Mouse (Mus musculus) hindbrain, embryonic 10.5 days (tissue): ENCODE data around the gene Wdr45b. TPM values are rescaled to one million over a fixed set of nuclear protein-coding genes. Genes with fewer than 3 reads are reported as not detected.

Experiments used
- DNase-seq: peaks from one replicate; pipeline ENCODE4 v3.0.0-alpha.2; 2017; ENCODE audit warnings: low spot score
- H3K27ac ChIP-seq: fragments of 300-500 bp; sonication (generic); 2 replicates; pipeline ENCODE4 v1.5.1; 2016; ENCODE audit warnings: mild to moderate bottlenecking, moderate library complexity
- H3K27me3 ChIP-seq: fragments of 300-500 bp; sonication (generic); 2 replicates; pipeline ENCODE4 v1.6.1; 2016; ENCODE audit warnings: mild to moderate bottlenecking; ENCODE audit not compliant: poor library complexity, insufficient read depth, severe bottlenecking
- H3K36me3 ChIP-seq: fragments of 300-500 bp; sonication (generic); 2 replicates; pipeline ENCODE4 v1.6.1; 2016; ENCODE audit warnings: mild to moderate bottlenecking, moderate library complexity
- H3K4me1 ChIP-seq: fragments of 300-500 bp; sonication (generic); replicated peaks from 2 replicates; pipeline ENCODE4 v1.6.1; 2016; ENCODE audit warnings: mild to moderate bottlenecking
- H3K4me3 ChIP-seq: fragments of 300-500 bp; sonication (generic); 2 replicates; pipeline ENCODE4 v1.5.1; 2016; ENCODE audit warnings: mild to moderate bottlenecking, moderate library complexity
- H3K9me3 ChIP-seq: fragments of 300-500 bp; sonication (generic); 2 replicates; pipeline ENCODE4 v1.6.1; 2016; ENCODE audit warnings: mild to moderate bottlenecking, moderate library complexity
- WGBS: fragments of 180-500 bp; shearing (Covaris S2); methylation state at CpG from one replicate; pipeline ENCODE4 v1.1.7; 2016; 5-methylcytosine and 5-hydroxymethylcytosine counted together
- polyA plus RNA-seq: library from polyadenylated mRNA; unstranded; fragments of >200 nt; fragmentation: Nextera tagmentation; extraction: Ambion mirVana; gene quantifications from 2 replicates; pipeline ENCODE4 v1.2.1, GENCODE M21; 2016

The Wdr45b gene
- 97.6 and 99.9 TPM in 2 replicates for polyA plus RNA-seq

- Histone ChIP-seq H3K9me3 (no peaks in the 10 kb centered on the region), H3K4me3 (peak within 1 kb of the TSS; percentile 99), H3K27ac (peak within 1 kb of the TSS; percentile 93), H3K36me3 (peaks cover 19% of the 10 kb centered on the region), H3K4me1 (peaks cover 22% of the 10 kb centered on the region), H3K27me3 (no peaks in the 10 kb centered on the region)
- WGBS: under 1% methylated on average over 69 of the region's 69 CpGs
- peak; percentile 98 for DNase-seq
Observed at GRCm38 (mm10) chr11:121354091-121354707, at the start of gene Wdr45b. Gene Wdr45b, minus strand, starts transcription at chr11:121354445.

- no peak for DNase-seq
- no peaks in the 10 kb centered on the region for H3K36me3 ChIP-seq
- H3K27ac ChIP-seq: no peak overlapping the region
- H3K27me3 ChIP-seq: peaks cover 13% of the 10 kb centered on the region; the same call in 1 of the 2 replicates
- H3K9me3 ChIP-seq: no peaks in the 10 kb centered on the region
- peaks cover 14% of the 10 kb centered on the region for H3K4me1 ChIP-seq
- H3K4me3 ChIP-seq: no peak overlapping the region
- WGBS: 86% methylated on average over 3 of the region's 3 CpGs
Observed at GRCm38 (mm10) chr11:121392405-121392804, 38.2 kb upstream of the Wdr45b start.

- no peak for DNase-seq
- Histone ChIP-seq H3K27ac (no peak overlapping the region), H3K9me3 (no peaks in the 10 kb centered on the region), H3K27me3 (peaks cover 29% of the 10 kb centered on the region), H3K36me3 (no peaks in the 10 kb centered on the region), H3K4me3 (no peak overlapping the region), H3K4me1 (peaks cover 19% of the 10 kb centered on the region)
- WGBS: 69% methylated on average over 3 of the region's 3 CpGs
Observed at GRCm38 (mm10) chr11:121390793-121391192, 36.5 kb upstream of the Wdr45b start.

- Histone ChIP-seq H3K27ac (no peak overlapping the region), H3K36me3 (no peaks in the 10 kb centered on the region), H3K9me3 (no peaks in the 10 kb centered on the region), H3K4me1 (peaks cover 19% of the 10 kb centered on the region), H3K4me3 (peak overlapping the region; percentile 66), H3K27me3 (peaks cover 29% of the 10 kb centered on the region)
- WGBS: 16% methylated on average over 6 of the region's 6 CpGs
- DNase-seq: no peak
Observed at GRCm38 (mm10) chr11:121388554-121388945, 34.3 kb upstream of the Wdr45b start.

GRCm38 (mm10) chr11:121387750-121388553 is 33.7 kb upstream of the Wdr45b start, which contains the start of gene Rab40b:
Gene Rab40b, minus strand, starts transcription at chr11:121388251.
- Histone ChIP-seq H3K4me3 (peak within 1 kb of the TSS; percentile 66), H3K9me3 (no peaks in the 10 kb centered on the region), H3K27ac (peak within 1 kb of the TSS; percentile 74), H3K4me1 (peaks cover 19% of the 10 kb centered on the region), H3K36me3 (no peaks in the 10 kb centered on the region), H3K27me3 (peaks cover 29% of the 10 kb centered on the region)
- 2% methylated on average over 61 of the region's 61 CpGs for WGBS
- peak; percentile 97 for DNase-seq

- peaks cover 12% of the 10 kb centered on the region for H3K4me1 ChIP-seq
- H3K36me3 ChIP-seq: no peaks in the 10 kb centered on the region
- WGBS: 32% methylated on average over 6 of the region's 6 CpGs
- no peak overlapping the region for H3K4me3 ChIP-seq
- no peak for DNase-seq
- no peaks in the 10 kb centered on the region for H3K27me3 ChIP-seq
- H3K27ac ChIP-seq: no peak overlapping the region
- H3K9me3 ChIP-seq: peaks cover 6% of the 10 kb centered on the region; the same call in 1 of the 2 replicates
Observed at GRCm38 (mm10) chr11:121380294-121380693, 26.0 kb upstream of the Wdr45b start.

GRCm38 (mm10) chr11:121378644-121379043 is 24.4 kb upstream of the Wdr45b start:
- H3K4me3 ChIP-seq: no peak overlapping the region
- H3K4me1 ChIP-seq: peaks cover 12% of the 10 kb centered on the region
- no peaks in the 10 kb centered on the region for H3K27me3 ChIP-seq
- H3K9me3 ChIP-seq: peaks cover 6% of the 10 kb centered on the region; the same call in 1 of the 2 replicates
- no peak overlapping the region for H3K27ac ChIP-seq
- DNase-seq: no peak
- no peaks in the 10 kb centered on the region for H3K36me3 ChIP-seq

GRCm38 (mm10) chr11:121373305-121373704 is 19.1 kb upstream of the Wdr45b start:
- no peak overlapping the region for H3K4me3 ChIP-seq
- no peaks in the 10 kb centered on the region for H3K4me1 ChIP-seq
- 69% methylated on average over 6 of the region's 6 CpGs for WGBS
- no peak overlapping the region for H3K27ac ChIP-seq
- no peaks in the 10 kb centered on the region for H3K27me3 ChIP-seq
- no peak for DNase-seq
- H3K36me3 ChIP-seq: no peaks in the 10 kb centered on the region
- 0 out of 2 replicates have a peak, but pooled peaks cover under 1% of the 10 kb centered on the region for H3K9me3 ChIP-seq

GRCm38 (mm10) chr11:121370337-121370994 is 16.2 kb upstream of the Wdr45b start:
- no peak overlapping the region for H3K27ac ChIP-seq
- 84% methylated on average over 6 of the region's 6 CpGs for WGBS
- no peaks in the 10 kb centered on the region for H3K9me3 ChIP-seq
- no peak for DNase-seq
- 0 out of 2 replicates have a peak, but pooled peaks cover 3% of the 10 kb centered on the region for H3K27me3 ChIP-seq
- no peaks in the 10 kb centered on the region for H3K36me3 ChIP-seq
- H3K4me1 ChIP-seq: no peaks in the 10 kb centered on the region
- H3K4me3 ChIP-seq: no peak overlapping the region

GRCm38 (mm10) chr11:121369622-121370021 is 15.4 kb upstream of the Wdr45b start:
- Histone ChIP-seq H3K4me1 (no peaks in the 10 kb centered on the region), H3K36me3 (no peaks in the 10 kb centered on the region), H3K27me3 (0 out of 2 replicates have a peak, but pooled peaks cover 3% of the 10 kb centered on the region), H3K27ac (no peak overlapping the region), H3K4me3 (no peak overlapping the region), H3K9me3 (no peaks in the 10 kb centered on the region)
- DNase-seq: peak; percentile 41
- 62% methylated on average over 6 of the region's 6 CpGs for WGBS

GRCm38 (mm10) chr11:121368731-121369130 is 14.5 kb upstream of the Wdr45b start:
- no peaks in the 10 kb centered on the region for H3K9me3 ChIP-seq

GRCm38 (mm10) chr11:121367170-121367707 is 13.0 kb upstream of the Wdr45b start:
- Histone ChIP-seq H3K27ac (no peak overlapping the region), H3K4me3 (no peak overlapping the region), H3K9me3 (no peaks in the 10 kb centered on the region), H3K27me3 (0 out of 2 replicates have a peak, but pooled peaks cover 3% of the 10 kb centered on the region), H3K4me1 (no peaks in the 10 kb centered on the region), H3K36me3 (no peaks in the 10 kb centered on the region)
- 62% methylated on average over 5 of the region's 5 CpGs for WGBS
- DNase-seq: no peak

More at GRCm38 (mm10) chr11:121368731-121369130, 14.5 kb upstream of the Wdr45b start:
- H3K27me3 ChIP-seq: 0 out of 2 replicates have a peak, but pooled peaks cover 3% of the 10 kb centered on the region
- H3K4me3 ChIP-seq: no peak overlapping the region
- H3K4me1 ChIP-seq: no peaks in the 10 kb centered on the region
- no peaks in the 10 kb centered on the region for H3K36me3 ChIP-seq
- no peak for DNase-seq
- 80% methylated on average over 1 of the region's 1 CpGs for WGBS
- H3K27ac ChIP-seq: no peak overlapping the region
